Mouse (Mus musculus) CH12.LX (cell line): ENCODE data around the gene Proser3. TPM values are rescaled to one million over a fixed set of nuclear protein-coding genes. Genes with fewer than 3 reads are reported as not detected.

Experiments
- DNase-seq: peaks from one replicate; pipeline ENCODE4 v3.0.0-alpha.2; 2013; ENCODE audit errors: extremely low read depth
- H3K27ac ChIP-seq: 2 replicates; pipeline ENCODE4 v1.5.1; 2012; ENCODE audit warnings: low read depth, mild to moderate bottlenecking, control low read depth, moderate library complexity; ENCODE audit not compliant: insufficient read depth
- H3K27me3 ChIP-seq: replicated peaks from 2 replicates; pipeline ENCODE3; 2012; ENCODE audit warnings: inconsistent platforms
- H3K36me3 ChIP-seq, 2 experiments: replicated peaks in 1 of 2; 2 replicates each; pipeline versions ENCODE3 to v1.6.1; 2012; ENCODE audit warnings: inconsistent platforms in 1 of 2, low read length in 1 of 2, mild to moderate bottlenecking in 1 of 2, mixed read lengths in 1 of 2, moderate library complexity in 1 of 2; ENCODE audit not compliant: control insufficient read depth in 1 of 2, insufficient read depth in 1 of 2
- H3K4me1 ChIP-seq, 2 experiments: 2 replicates each; pipeline ENCODE4 v1.6.1; 2012; ENCODE audit warnings: inconsistent platforms in 1 of 2, moderate library complexity in 1 of 2; ENCODE audit not compliant: insufficient read depth in 2 of 2, control insufficient read depth in 1 of 2
- H3K4me2 ChIP-seq: 2 replicates; pipeline ENCODE4 v1.6.1; 2012; ENCODE audit warnings: low read depth, mild to moderate bottlenecking, control low read depth; ENCODE audit not compliant: poor library complexity, insufficient read depth, severe bottlenecking
- H3K4me3 ChIP-seq, 3 experiments: fragments of 150-350 bp in 1 of 3; sonication (generic) in 1 of 3; replicated peaks in 1 of 3; 2 replicates each; pipeline versions ENCODE3 to v1.5.1; 2011 to 2012; ENCODE audit warnings: low read depth in 2 of 3, low read length in 2 of 3, mild to moderate bottlenecking in 2 of 3, moderate library complexity in 2 of 3, control low read depth in 1 of 3, improper control_type of control experiment in 1 of 3, inconsistent platforms in 1 of 3, mixed read lengths in 1 of 3; ENCODE audit not compliant: poor library complexity in 1 of 3
- H3K79me2 ChIP-seq: replicated peaks from 2 replicates; pipeline ENCODE4 v1.6.1; 2012; ENCODE audit warnings: mild to moderate bottlenecking, moderate library complexity; ENCODE audit not compliant: control insufficient read depth, poor library complexity, insufficient read depth, severe bottlenecking; ENCODE audit errors: extremely low read depth
- H3K9ac ChIP-seq: 2 replicates; pipeline ENCODE4 v1.6.1; 2012; ENCODE audit warnings: low read depth, mild to moderate bottlenecking, control low read depth, moderate library complexity; ENCODE audit not compliant: insufficient read depth
- H3K9me3 ChIP-seq: replicated peaks from 2 replicates; pipeline ENCODE3; 2012; ENCODE audit warnings: low read length, inconsistent platforms, mixed read lengths
- BHLHE40 ChIP-seq: IDR thresholded peaks from 2 replicates; pipeline ENCODE4 v1.6.1; 2011; ENCODE audit warnings: mild to moderate bottlenecking, low read depth, low read length, improper control_type of control experiment
- CHD1 ChIP-seq: IDR thresholded peaks from 2 replicates; pipeline ENCODE4 v1.6.1; 2012; ENCODE audit warnings: low read depth, low read length, improper control_type of control experiment, inconsistent platforms
- CTCF ChIP-seq, 2 experiments: IDR thresholded peaks in 1 of 2; conservative IDR thresholded peaks in 1 of 2; 2 replicates each; pipeline ENCODE4 v1.5.1; 2011 to 2012; ENCODE audit warnings: low read depth in 2 of 2, low read length in 2 of 2, improper control_type of control experiment in 1 of 2, inconsistent platforms in 1 of 2, mild to moderate bottlenecking in 1 of 2, moderate library complexity in 1 of 2
- E2F4 ChIP-seq: IDR thresholded peaks from 2 replicates; pipeline ENCODE4 v1.6.1; 2011; ENCODE audit warnings: low read depth, low read length, improper control_type of control experiment; ENCODE audit not compliant: insufficient replicate concordance
- EP300 ChIP-seq: IDR thresholded peaks from 2 replicates; pipeline ENCODE4 v1.6.1; 2011; ENCODE audit warnings: low read length, improper control_type of control experiment
- GABPA ChIP-seq: IDR thresholded peaks from 2 replicates; pipeline ENCODE4 v1.6.1; 2012; ENCODE audit warnings: low read depth, low read length, improper control_type of control experiment, inconsistent platforms; ENCODE audit not compliant: insufficient replicate concordance
- IRF4 ChIP-seq: IDR thresholded peaks from 2 replicates; pipeline ENCODE4 v1.6.1; 2014; ENCODE audit warnings: low read depth, mild to moderate bottlenecking, inconsistent platforms, low read length, improper control_type of control experiment
- JUND ChIP-seq: conservative IDR thresholded peaks from 2 replicates; pipeline ENCODE4 v1.6.1; 2011; ENCODE audit warnings: low read depth, low read length, improper control_type of control experiment
- MAFK ChIP-seq: IDR thresholded peaks from 2 replicates; pipeline ENCODE4 v1.6.1; 2011; ENCODE audit warnings: low read length, improper control_type of control experiment; ENCODE audit not compliant: insufficient replicate concordance
- MAX ChIP-seq: IDR thresholded peaks from 2 replicates; pipeline ENCODE4 v1.6.1; 2011; ENCODE audit warnings: low read length, improper control_type of control experiment
- MYC ChIP-seq: IDR thresholded peaks from 2 replicates; pipeline ENCODE4 v1.6.1; 2011; ENCODE audit warnings: low read depth, mild to moderate bottlenecking, improper control_type of control experiment, low read length
- NELFE ChIP-seq: IDR thresholded peaks from 2 replicates; pipeline ENCODE4 v1.6.1; 2011; ENCODE audit warnings: low read depth, low read length, improper control_type of control experiment
- NRF1 ChIP-seq: IDR thresholded peaks from 2 replicates; pipeline ENCODE4 v1.6.1; 2014; ENCODE audit warnings: low read depth, mild to moderate bottlenecking, inconsistent platforms, low read length, improper control_type of control experiment, moderate library complexity
- POLR2AphosphoS2 ChIP-seq: IDR thresholded peaks from 2 replicates; pipeline ENCODE4 v1.6.1; 2011; ENCODE audit warnings: low read depth, low read length, improper control_type of control experiment
- TCF12 ChIP-seq: IDR thresholded peaks from 2 replicates; pipeline ENCODE4 v1.6.1; 2014; ENCODE audit warnings: low read depth, mild to moderate bottlenecking, inconsistent platforms, low read length, improper control_type of control experiment
- UBTF ChIP-seq: IDR thresholded peaks from 2 replicates; pipeline ENCODE4 v1.6.1; 2012; ENCODE audit warnings: low read depth, mild to moderate bottlenecking, inconsistent platforms, low read length, improper control_type of control experiment, moderate library complexity
- USF1 ChIP-seq: IDR thresholded peaks from 2 replicates; pipeline ENCODE4 v1.6.1; 2014; ENCODE audit warnings: low read depth, mild to moderate bottlenecking, inconsistent platforms, low read length, improper control_type of control experiment
- ZC3H11A ChIP-seq: IDR thresholded peaks from 2 replicates; pipeline ENCODE4 v1.6.1; 2012; ENCODE audit warnings: low read depth, mild to moderate bottlenecking, inconsistent platforms, low read length, improper control_type of control experiment
- dilution Hi-C: fragments of 300-500 bp; cut with MboI; formaldehyde crosslinking; loops from 2 replicates; pipeline ENCODE4 v1.14.3; 2020; ENCODE audit warnings: low sequenced_read_pairs; ENCODE audit not compliant: extremely low pct_unique_long_range_greater_than_20kb, extremely low pct_ligation_motif_present
- in situ Hi-C: fragments of 300-500 bp; cut with MboI; formaldehyde crosslinking; loops from 3 replicates; pipeline ENCODE4 v1.14.3; 2019; ENCODE audit warnings: low sequenced_read_pairs, low pct_ligation_motif_present, low pct_unique_long_range_greater_than_20kb, mixed read lengths
- polyA plus RNA-seq: library from polyadenylated mRNA; unstranded; fragments of >175 nt; gene quantifications from 2 replicates; pipeline ENCODE4 v1.2.1, GENCODE M21; 2012; ENCODE audit warnings: low read depth; ENCODE audit not compliant: insufficient read length
- total RNA-seq, 2 experiments: library from RNA; depleted of rRNA; stranded (reverse); fragments of 300-350 nt in 1 of 2; fragments of >200 nt in 1 of 2; gene quantifications; 2 replicates each; pipeline ENCODE4 v1.2.3; 2012 to 2014

The Proser3 gene
- total and polyA plus RNA-seq, 3 experiments: 2.0 to 6.0 (median 5.9) TPM

- Histone ChIP-seq H3K27me3 (no peaks in the 10 kb centered on the region), H3K79me2 (no peaks in the 10 kb centered on the region), H3K4me2 (no peak overlapping the region), H3K4me3 (no peak overlapping the region), H3K36me3 (peaks cover 90 to 98% of the 10 kb centered on the region in 2 experiments), H3K9me3 (no peaks in the 10 kb centered on the region), H3K4me1 (no peaks in the 10 kb centered on the region), H3K9ac (no peak overlapping the region), H3K27ac (no peak overlapping the region)
- no peak for TF ChIP-seq CHD1
- no peak for TF ChIP-seq ZC3H11A
- in situ Hi-C loops: no loop called here
- no peak for DNase-seq
- dilution Hi-C loops: no loop called here
Observed at GRCm38 (mm10) chr7:30572389-30572788, 20.3 kb upstream of the Proser3 start.

GRCm38 (mm10) chr7:30567555-30567954, 15.5 kb upstream of the Proser3 start:
- TF ChIP-seq ZC3H11A (no peak), POLR2AphosphoS2 (peak; percentile 68; the same call in 1 of the 2 replicates)
- Histone ChIP-seq H3K36me3 (peaks cover 63 to 85% of the 10 kb centered on the region in 2 experiments), H3K27ac (no peak overlapping the region), H3K4me1 (peaks cover 7 to 11% of the 10 kb centered on the region in 2 experiments; a peak in 3 of 4 replicates), H3K27me3 (no peaks in the 10 kb centered on the region), H3K79me2 (peaks cover under 1% of the 10 kb centered on the region), H3K4me3 (no peak overlapping the region), H3K9ac (no peak overlapping the region), H3K9me3 (no peaks in the 10 kb centered on the region), H3K4me2 (no peak overlapping the region)
- dilution Hi-C loops (no loop called here), in situ Hi-C loops (no loop called here)
- DNase-seq: no peak

GRCm38 (mm10) chr7:30566033-30566432, 13.9 kb upstream of the Proser3 start:
- Histone ChIP-seq H3K4me3 (no peak overlapping the region), H3K4me2 (no peak overlapping the region), H3K27ac (no peak overlapping the region; the same call in 1 of the 2 replicates), H3K9ac (no peak overlapping the region), H3K79me2 (peaks cover 11% of the 10 kb centered on the region), H3K4me1 (peaks cover 7 to 15% of the 10 kb centered on the region in 2 experiments; a peak in 3 of 4 replicates), H3K27me3 (no peaks in the 10 kb centered on the region), H3K9me3 (no peaks in the 10 kb centered on the region), H3K36me3 (peaks cover 53 to 72% of the 10 kb centered on the region in 2 experiments)
- in situ Hi-C loops: no loop called here
- DNase-seq: no peak
- no peak for TF ChIP-seq CHD1
- no peak for TF ChIP-seq NELFE
- dilution Hi-C loops: no loop called here

- dilution Hi-C loops (no loop called here), in situ Hi-C loops (no loop called here)
- Histone ChIP-seq H3K4me1 (peaks cover 7 to 19% of the 10 kb centered on the region in 2 experiments; a peak in 3 of 4 replicates), H3K9me3 (no peaks in the 10 kb centered on the region), H3K9ac (no peak within 1 kb of the TSS), H3K79me2 (peaks cover 11% of the 10 kb centered on the region), H3K27ac (no peak within 1 kb of the TSS; the same call in 1 of the 2 replicates), H3K36me3 (peaks cover 45 to 65% of the 10 kb centered on the region in 2 experiments), H3K4me2 (no peak within 1 kb of the TSS), H3K4me3 (no peak within 1 kb of the TSS), H3K27me3 (no peaks in the 10 kb centered on the region)
- no peak for DNase-seq
- TF ChIP-seq TCF12 (no peak), MAFK (no peak), JUND (no peak), MYC (no peak), MAX (no peak), IRF4 (no peak), EP300 (no peak), GABPA (no peak), USF1 (no peak), NRF1 (no peak), UBTF (no peak), E2F4 (no peak), CTCF (conservative IDR thresholded peaks at IDR 0.05 in 1 of 2, IDR thresholded peaks at IDR 0.05 in 1 of 2; ENCODE audit: low read depth in 2 of 2, low read length in 2 of 2) (no peak), BHLHE40 (no peak)
Observed at GRCm38 (mm10) chr7:30564970-30565571, 13.0 kb upstream of the Proser3 start, which contains the start of gene Igflr1. Gene Igflr1, plus strand, starts transcription at chr7:30565427.
